In the genomic region with DNA sequence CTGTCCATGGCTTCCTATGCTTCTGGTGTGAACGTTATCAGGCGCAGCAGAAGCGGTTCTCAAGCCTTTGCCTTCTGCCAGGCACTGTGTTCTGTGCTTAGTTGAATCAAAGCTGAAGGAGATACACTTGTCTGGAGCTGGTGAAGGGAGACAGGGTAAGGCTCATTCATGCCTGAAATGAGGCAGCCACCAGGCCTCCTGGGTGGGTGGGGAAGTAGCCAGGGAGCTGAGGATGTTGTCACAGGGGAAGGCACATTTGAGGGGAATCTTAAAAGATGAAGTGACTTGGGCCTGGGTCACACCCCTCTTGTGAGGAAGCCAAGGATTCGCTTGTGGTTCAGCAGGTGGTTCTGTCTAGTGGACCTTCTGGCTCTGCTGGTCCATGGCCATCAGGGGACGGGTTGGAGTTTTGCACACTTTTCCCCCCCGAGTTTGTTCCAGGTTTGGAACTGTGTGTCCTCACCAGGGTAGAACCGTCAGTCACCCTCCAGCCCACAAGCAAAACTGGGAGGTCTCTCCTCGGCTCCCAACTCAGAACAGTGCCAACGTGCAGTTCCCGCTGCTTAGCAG, we compare ENCODE assay signal across 8 mouse cellular contexts. TPM values are rescaled to one million over a fixed set of nuclear protein-coding genes. Genes with fewer than 3 reads are reported as not detected.
DNase-seq lines count a peak whose midpoint lies in the region; ATAC-seq and TF ChIP-seq lines count a peak whose summit lies in the region.

No protein-coding gene starts in this region.

- intact Hi-C loops in gastrocnemius, postnatal 14 days (cut with DNase I; ENCODE audit: low total_unique reads), result no loop called here
- intact Hi-C loops in left cerebral cortex, postnatal 25 days (cut with DNase I), result no loop called here

- no peak for TF ChIP-seq CTCF in liver, adult 2 months (IDR thresholded peaks at IDR 0.05; ENCODE audit: low read depth, low read length)

- H3K9me3 ChIP-seq in embryonic facial prominence, embryonic 14.5 days (ENCODE audit: control insufficient read depth, low read length), result no peaks in the 10 kb centered on the region
- no peaks in the 10 kb centered on the region for H3K9me3 ChIP-seq in intestine, embryonic 16.5 days (ENCODE audit: control insufficient read depth, low read length)
- no peaks in the 10 kb centered on the region for H3K9me3 ChIP-seq in neural tube, embryonic 12.5 days

- H3K27me3 ChIP-seq in liver, adult 2 months (ENCODE audit: control insufficient read depth, insufficient read depth, low read length), result no peaks in the 10 kb centered on the region
- H3K27me3 ChIP-seq in embryonic facial prominence, embryonic 14.5 days (replicated peaks; ENCODE audit: control insufficient read depth, insufficient read depth, low read length), result no peaks in the 10 kb centered on the region
- H3K27me3 ChIP-seq in intestine, embryonic 16.5 days (replicated peaks; ENCODE audit: control insufficient read depth, insufficient read depth, low read length), result no peaks in the 10 kb centered on the region
- 0 out of 2 replicates have a peak, but pooled peaks cover 5% of the 10 kb centered on the region for H3K27me3 ChIP-seq in neural tube, embryonic 12.5 days (replicated peaks)

- H3K9ac ChIP-seq in liver, adult 2 months (ENCODE audit: low read depth, low read length), result no peak overlapping the region
- peak overlapping the region; percentile 43; the same call in 1 of the 2 replicates for H3K9ac ChIP-seq in embryonic facial prominence, embryonic 14.5 days (ENCODE audit: low read depth, low read length)
- peak overlapping the region; percentile 64 for H3K9ac ChIP-seq in intestine, embryonic 16.5 days (ENCODE audit: low read depth, low read length)
- no peak overlapping the region for H3K9ac ChIP-seq in neural tube, embryonic 12.5 days

- H3K4me1 ChIP-seq in liver, adult 2 months (ENCODE audit: control insufficient read depth, insufficient read depth, low read length), result peaks cover 41% of the 10 kb centered on the region
- H3K4me1 ChIP-seq in embryonic facial prominence, embryonic 14.5 days (ENCODE audit: control insufficient read depth, insufficient read depth, low read length), result peaks cover 44% of the 10 kb centered on the region
- H3K4me1 ChIP-seq in intestine, embryonic 16.5 days (ENCODE audit: control insufficient read depth, insufficient read depth, low read length), result peaks cover 26% of the 10 kb centered on the region
- peaks cover 47% of the 10 kb centered on the region for H3K4me1 ChIP-seq in neural tube, embryonic 12.5 days

- H3K4me2 ChIP-seq in embryonic facial prominence, embryonic 14.5 days (ENCODE audit: low read depth, low read length), result peak overlapping the region; percentile 85
- peak overlapping the region; percentile 50 for H3K4me2 ChIP-seq in intestine, embryonic 16.5 days (ENCODE audit: low read depth, low read length)
- peak overlapping the region; percentile 65 for H3K4me2 ChIP-seq in neural tube, embryonic 12.5 days (replicated peaks)

- H3K36me3 ChIP-seq in liver, adult 2 months (ENCODE audit: control insufficient read depth, insufficient read depth, low read length), result no peaks in the 10 kb centered on the region
- H3K36me3 ChIP-seq in embryonic facial prominence, embryonic 14.5 days (ENCODE audit: control insufficient read depth, insufficient read depth, low read length), result no peaks in the 10 kb centered on the region
- no peaks in the 10 kb centered on the region for H3K36me3 ChIP-seq in intestine, embryonic 16.5 days (ENCODE audit: control insufficient read depth, insufficient read depth, low read length)
- H3K36me3 ChIP-seq in neural tube, embryonic 12.5 days, result no peaks in the 10 kb centered on the region

- no peak for DNase-seq in liver, adult 2 months (ENCODE audit: extremely low read depth, low read depth, low spot score)
- DNase-seq in liver, result no peak
- DNase-seq in embryonic facial prominence, embryonic 14.5 days (ENCODE audit: low spot score), result no peak
- no peak for DNase-seq in right cerebral cortex, adult 2 months (ENCODE audit: low spot score in 2 of 2)
- no peak for DNase-seq in gastrocnemius, postnatal 14 days
- no peak for DNase-seq in left cerebral cortex, postnatal 25 days (ENCODE audit: low spot score in 2 of 2)

- no peak overlapping the region for H3K4me3 ChIP-seq in liver, adult 2 months (ENCODE audit: insufficient read depth, low read depth, low read length)
- peak overlapping the region; percentile 72 for H3K4me3 ChIP-seq in embryonic facial prominence, embryonic 14.5 days (ENCODE audit: low read depth, low read length)
- peak overlapping the region; percentile 55 for H3K4me3 ChIP-seq in intestine, embryonic 16.5 days (ENCODE audit: low read length)
- no peak overlapping the region for H3K4me3 ChIP-seq in neural tube, embryonic 12.5 days

- 0 out of 2 replicates have a peak, but pooled peaks have one; percentile 5 for TF ChIP-seq POLR2A in liver, adult 2 months (IDR thresholded peaks at IDR 0.05; ENCODE audit: extremely low read depth, insufficient read depth, low read length)

- ATAC-seq in embryonic facial prominence, embryonic 14.5 days (ENCODE audit: low read depth), result no peak
- ATAC-seq in intestine, embryonic 16.5 days, result no peak
- no peak for ATAC-seq in neural tube, embryonic 12.5 days (ENCODE audit: low FRiP score, low read depth)

- no peak overlapping the region for H3K27ac ChIP-seq in liver, adult 2 months (replicated peaks; ENCODE audit: insufficient read depth, low read depth, low read length)
- H3K27ac ChIP-seq in embryonic facial prominence, embryonic 14.5 days (replicated peaks; ENCODE audit: low read depth, low read length), result no peak overlapping the region
- H3K27ac ChIP-seq in intestine, embryonic 16.5 days (ENCODE audit: low read length), result peak overlapping the region; percentile 95; the same call in 1 of the 2 replicates
- no peak overlapping the region for H3K27ac ChIP-seq in neural tube, embryonic 12.5 days

- H3K79me2 ChIP-seq in liver, adult 2 months (ENCODE audit: control insufficient read depth, insufficient read depth, low read length), result no peaks in the 10 kb centered on the region

- WGBS in liver, adult 2 months, result 89% methylated on average over 10 of the region's 10 CpGs
- WGBS in embryonic facial prominence, embryonic 14.5 days, result 67% methylated on average over 10 of the region's 10 CpGs
- WGBS in intestine, embryonic 16.5 days, result 61% methylated on average over 10 of the region's 10 CpGs
- whole genome bisulfite sequencing in neural tube, embryonic 12.5 days, result 82% methylated on average over 10 of the region's 10 CpGs

RNA-seq across cellular contexts. Expression of gene Cnnm4, which starts 1.9 kb away (rescaled TPM):
- total RNA-seq in liver, adult 2 months (2014; rRNA removed), result 2.3 and 3.9 TPM in 2 replicates
- polyA plus RNA-seq in liver, adult 2 months (2012; rRNA removed), result 2.4 and 2.7 TPM in 2 replicates
- polyA plus RNA-seq in embryonic facial prominence, embryonic 14.5 days (2014; fragmentation: Nextera tagmentation; extraction: Ambion mirVana), result 13.5 and 13.9 TPM in 2 replicates
- 39.2 and 40.2 TPM in 2 replicates for polyA plus RNA-seq in intestine, embryonic 16.5 days (2015; fragmentation: Nextera tagmentation; extraction: Ambion mirVana)
- 10.1 and 10.6 TPM in 2 replicates for polyA plus RNA-seq in neural tube, embryonic 12.5 days (2016; fragmentation: Nextera tagmentation; extraction: Ambion mirVana)
- 1 to 10 TPM; 4.6 to 5.4 TPM for total RNA-seq in gastrocnemius, postnatal 14 days (2021)
- total RNA-seq in left cerebral cortex, postnatal 25 days (2021), result 10 to 100 TPM; 13.0 to 13.8 TPM

RNA-seq across cellular contexts. Expression of gene Lman2l, which starts 28.2 kb away (rescaled TPM):
- total RNA-seq in liver, adult 2 months (2014; rRNA removed), result 5.1 and 7.9 TPM in 2 replicates
- polyA plus RNA-seq in liver, adult 2 months (2012; rRNA removed), result 7.7 and 9.3 TPM in 2 replicates
- 31.7 and 33.3 TPM in 2 replicates for polyA plus RNA-seq in embryonic facial prominence, embryonic 14.5 days (2014; fragmentation: Nextera tagmentation; extraction: Ambion mirVana)
- polyA plus RNA-seq in intestine, embryonic 16.5 days (2015; fragmentation: Nextera tagmentation; extraction: Ambion mirVana), result 29.8 and 32.1 TPM in 2 replicates
- polyA plus RNA-seq in neural tube, embryonic 12.5 days (2016; fragmentation: Nextera tagmentation; extraction: Ambion mirVana), result 71.2 and 73.2 TPM in 2 replicates
- 10 to 100 TPM; 15.7 to 17.2 TPM for total RNA-seq in gastrocnemius, postnatal 14 days (2021)
- total RNA-seq in left cerebral cortex, postnatal 25 days (2021), result 10 to 100 TPM; 41.3 to 46.5 TPM

RNA-seq across cellular contexts. Expression of gene Cnnm3, which starts 38.4 kb away (rescaled TPM):
- 4.4 and 6.8 TPM in 2 replicates for total RNA-seq in liver, adult 2 months (2014; rRNA removed)
- 11.3 and 14.1 TPM in 2 replicates for polyA plus RNA-seq in liver, adult 2 months (2012; rRNA removed)
- 4.8 and 5.1 TPM in 2 replicates for polyA plus RNA-seq in embryonic facial prominence, embryonic 14.5 days (2014; fragmentation: Nextera tagmentation; extraction: Ambion mirVana)
- polyA plus RNA-seq in intestine, embryonic 16.5 days (2015; fragmentation: Nextera tagmentation; extraction: Ambion mirVana), result 2.1 and 2.3 TPM in 2 replicates
- 3.7 and 5.3 TPM in 2 replicates for polyA plus RNA-seq in neural tube, embryonic 12.5 days (2016; fragmentation: Nextera tagmentation; extraction: Ambion mirVana)
- total RNA-seq in gastrocnemius, postnatal 14 days (2021), result 10 to 100 TPM in 1 of 2 experiments, 1 to 10 TPM in 1; 9.3 to 13.3 TPM
- total RNA-seq in left cerebral cortex, postnatal 25 days (2021), result 10 to 100 TPM; 32.1 to 32.7 TPM

Comparison
In these comparisons a context has a peak if more than half of its experiments do, and no peak if none do; other contexts are left out.
1. H3K4me3 ChIP-seq: peak in embryonic facial prominence, embryonic 14.5 days (single experiment) and intestine, embryonic 16.5 days (single experiment); none in liver, adult 2 months (single experiment) and neural tube, embryonic 12.5 days (single experiment).
2. H3K9ac ChIP-seq: peak in embryonic facial prominence, embryonic 14.5 days (single experiment) and intestine, embryonic 16.5 days (single experiment); none in liver, adult 2 months (single experiment) and neural tube, embryonic 12.5 days (single experiment).
3. Peak in every context shown above with its lines, with median percentiles within 50 percentile points of each other: H3K4me2 ChIP-seq.